Mouse (Mus musculus) thymus, adult 2 months (tissue): Measurements from ENCODE around the gene Clmn.

Experiments used
- CTCF ChIP-seq: fragments of 200-500 bp; IDR thresholded peaks from 2 replicates; pipeline ENCODE4 v1.5.1; 2012; ENCODE audit warnings: mild to moderate bottlenecking, control low read depth, low read length, moderate library complexity, borderline replicate concordance; ENCODE audit not compliant: control insufficient read depth, poor library complexity, insufficient read depth; ENCODE audit errors: extremely low read depth
- POLR2A ChIP-seq: fragments of 200-500 bp; IDR thresholded peaks from 2 replicates; pipeline ENCODE4 v1.6.1; 2012; ENCODE audit warnings: mild to moderate bottlenecking, low read length, control low read depth, moderate library complexity; ENCODE audit not compliant: control insufficient read depth, poor library complexity, insufficient read depth; ENCODE audit errors: extremely low read depth

- no peak for TF ChIP-seq CTCF
- TF ChIP-seq POLR2A, result no peak
Observed at GRCm38 (mm10) chr12:104743687-104744086, 121.2 kb downstream of the Clmn start.
